Mouse (Mus musculus): ENCODE data around the gene Hhipl1. TPM values are rescaled to one million over a fixed set of nuclear protein-coding genes. Genes with fewer than 3 reads are reported as not detected.

The Hhipl1 gene
- polyA plus RNA-seq, 1 experiment, result 0.54 TPM

DNA sequence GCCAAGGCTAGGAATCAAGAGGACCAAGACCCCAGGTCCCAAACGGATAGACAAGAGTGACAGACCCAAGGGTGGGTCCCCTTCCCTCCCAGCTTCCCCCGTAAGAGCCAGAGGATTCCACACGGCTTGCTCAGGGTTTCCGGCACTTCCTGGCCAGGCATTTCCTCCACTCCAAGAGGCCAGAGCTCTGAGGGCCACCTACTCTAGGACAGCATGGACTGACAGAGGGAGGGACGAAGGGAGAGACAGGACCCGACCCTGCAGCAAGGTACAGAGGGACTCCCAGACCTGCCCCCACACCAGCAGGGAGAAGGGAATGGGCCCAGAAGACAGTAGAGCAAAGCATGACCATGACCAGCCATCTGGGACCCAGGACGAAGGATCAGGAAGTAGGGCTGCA is 38.4 kb upstream of the Hhipl1 start:
- H3K27me3 ChIP-seq (ENCODE audit: control insufficient read depth, insufficient read depth, low read length), result no peaks in the 10 kb centered on the region
- no peaks in the 10 kb centered on the region for H3K36me3 ChIP-seq (ENCODE audit: control insufficient read depth, insufficient read depth, low read length)
- 92% methylated on average over 7 of the region's 7 CpGs for WGBS
- DNase-seq, result no peak
- H3K27ac ChIP-seq (ENCODE audit: control insufficient read depth, insufficient read depth, low read length), result no peak overlapping the region
- no peak overlapping the region for H3K4me3 ChIP-seq (ENCODE audit: control insufficient read depth, insufficient read depth, low read length)
- H3K4me1 ChIP-seq (replicated peaks; ENCODE audit: control insufficient read depth, insufficient read depth, low read length), result peaks cover 14% of the 10 kb centered on the region
- TF ChIP-seq POLR2A (IDR thresholded peaks at IDR 0.05; ENCODE audit: control insufficient read depth, extremely low read depth, insufficient read depth, low read length, poor library complexity), result no peak
- no peak for TF ChIP-seq CTCF (IDR thresholded peaks at IDR 0.05; ENCODE audit: borderline replicate concordance, control insufficient read depth, extremely low read depth, insufficient read depth, low read length, poor library complexity)

DNA sequence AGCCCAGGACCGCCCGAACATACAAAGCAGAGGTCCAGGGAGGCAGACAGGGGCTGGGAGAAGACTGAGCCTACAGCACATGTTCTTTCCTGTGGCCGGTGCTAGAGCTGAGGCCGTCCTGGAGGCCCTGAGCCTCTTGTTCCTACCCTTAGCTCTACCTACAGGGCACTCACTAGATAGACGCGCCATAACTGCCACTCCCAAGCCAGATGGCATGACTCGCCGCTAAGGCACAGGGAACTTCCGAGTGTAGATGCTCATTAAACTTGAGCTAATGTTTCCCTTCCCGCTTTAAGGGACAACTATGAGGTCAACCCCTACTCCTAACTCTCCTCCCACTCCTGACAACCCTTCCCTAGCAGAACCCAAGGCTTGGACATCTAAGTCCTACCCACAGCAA is 37.1 kb upstream of the Hhipl1 start:
- DNase-seq, result no peak
- H3K27me3 ChIP-seq (ENCODE audit: control insufficient read depth, insufficient read depth, low read length), result no peaks in the 10 kb centered on the region
- 95% methylated on average over 10 of the region's 10 CpGs for whole genome bisulfite sequencing
- H3K27ac ChIP-seq (ENCODE audit: control insufficient read depth, insufficient read depth, low read length), result no peak overlapping the region
- no peak overlapping the region for H3K4me3 ChIP-seq (ENCODE audit: control insufficient read depth, insufficient read depth, low read length)
- H3K36me3 ChIP-seq (ENCODE audit: control insufficient read depth, insufficient read depth, low read length), result no peaks in the 10 kb centered on the region
- H3K4me1 ChIP-seq (replicated peaks; ENCODE audit: control insufficient read depth, insufficient read depth, low read length), result peaks cover 28% of the 10 kb centered on the region
- TF ChIP-seq POLR2A (IDR thresholded peaks at IDR 0.05; ENCODE audit: control insufficient read depth, extremely low read depth, insufficient read depth, low read length, poor library complexity) (no peak), CTCF (IDR thresholded peaks at IDR 0.05; ENCODE audit: borderline replicate concordance, control insufficient read depth, extremely low read depth, insufficient read depth, low read length, poor library complexity) (no peak)

DNA sequence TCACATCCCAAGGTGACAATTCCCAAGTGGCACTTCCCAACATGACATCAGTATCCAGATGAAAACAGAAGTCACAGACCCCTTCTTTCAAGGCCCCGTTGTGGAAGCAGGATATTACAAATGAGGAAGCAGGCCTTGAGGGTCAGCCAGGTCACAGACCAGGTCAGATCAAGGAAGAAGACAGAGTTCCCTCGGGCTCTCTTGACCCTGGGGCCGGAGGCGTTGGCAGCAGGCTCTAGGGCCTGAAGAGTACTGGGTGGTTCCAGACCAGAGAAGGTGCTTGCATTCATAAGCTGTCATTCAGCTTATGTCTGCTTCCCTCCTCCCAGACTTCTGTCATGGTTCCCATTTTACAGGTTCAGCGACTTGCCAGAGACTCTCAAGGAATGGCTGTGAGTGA is 36.4 kb upstream of the Hhipl1 start:
- Histone ChIP-seq H3K27me3 (ENCODE audit: control insufficient read depth, insufficient read depth, low read length) (no peaks in the 10 kb centered on the region), H3K27ac (ENCODE audit: control insufficient read depth, insufficient read depth, low read length) (no peak overlapping the region), H3K36me3 (ENCODE audit: control insufficient read depth, insufficient read depth, low read length) (no peaks in the 10 kb centered on the region), H3K4me1 (replicated peaks; ENCODE audit: control insufficient read depth, insufficient read depth, low read length) (peaks cover 28% of the 10 kb centered on the region), H3K4me3 (ENCODE audit: control insufficient read depth, insufficient read depth, low read length) (no peak overlapping the region)
- WGBS, result 86% methylated on average over 5 of the region's 5 CpGs
- no peak for DNase-seq
- TF ChIP-seq CTCF (IDR thresholded peaks at IDR 0.05; ENCODE audit: borderline replicate concordance, control insufficient read depth, extremely low read depth, insufficient read depth, low read length, poor library complexity), result no peak
- TF ChIP-seq POLR2A (IDR thresholded peaks at IDR 0.05; ENCODE audit: control insufficient read depth, extremely low read depth, insufficient read depth, low read length, poor library complexity), result no peak

DNA sequence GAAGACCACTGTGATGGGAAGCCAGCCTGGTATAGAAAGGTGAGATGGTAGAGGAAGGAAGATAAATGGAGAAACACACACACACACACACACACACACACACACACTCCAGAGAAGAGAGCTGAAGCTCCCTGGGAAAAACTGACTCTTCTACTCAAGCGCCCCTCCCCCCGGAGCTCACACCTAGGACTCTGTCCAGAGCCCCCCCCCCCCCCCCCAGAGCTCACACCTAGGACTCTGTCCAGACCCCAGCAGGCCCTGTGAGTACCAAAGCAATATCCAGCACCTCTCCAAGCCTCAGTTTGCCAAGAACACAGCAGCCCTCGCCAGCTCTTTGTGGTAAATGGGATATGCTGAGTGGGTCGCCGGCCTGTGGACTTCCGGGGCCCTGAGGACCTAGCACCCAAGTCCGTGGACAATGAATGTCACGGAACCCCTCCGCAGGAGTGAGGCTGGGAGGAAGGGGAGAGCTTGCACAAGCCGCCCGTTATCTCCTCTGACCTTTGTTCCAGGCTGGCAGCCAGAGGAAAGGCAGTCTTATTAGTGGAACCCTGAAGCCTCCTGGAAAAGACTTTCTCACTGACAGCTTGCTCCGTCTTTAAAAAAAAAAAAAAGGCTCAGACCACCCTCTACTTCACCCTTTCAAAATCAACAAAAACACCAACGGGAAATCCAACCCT is 35.7 kb upstream of the Hhipl1 start:
- Histone ChIP-seq H3K27ac (ENCODE audit: control insufficient read depth, insufficient read depth, low read length) (no peak overlapping the region), H3K36me3 (ENCODE audit: control insufficient read depth, insufficient read depth, low read length) (no peaks in the 10 kb centered on the region), H3K4me3 (ENCODE audit: control insufficient read depth, insufficient read depth, low read length) (no peak overlapping the region), H3K4me1 (replicated peaks; ENCODE audit: control insufficient read depth, insufficient read depth, low read length) (peaks cover 26% of the 10 kb centered on the region), H3K27me3 (ENCODE audit: control insufficient read depth, insufficient read depth, low read length) (no peaks in the 10 kb centered on the region)
- WGBS, result 96% methylated on average over 13 of the region's 13 CpGs
- TF ChIP-seq POLR2A (IDR thresholded peaks at IDR 0.05; ENCODE audit: control insufficient read depth, extremely low read depth, insufficient read depth, low read length, poor library complexity) (no peak), CTCF (IDR thresholded peaks at IDR 0.05; ENCODE audit: borderline replicate concordance, control insufficient read depth, extremely low read depth, insufficient read depth, low read length, poor library complexity) (no peak)
- no peak for DNase-seq

DNA sequence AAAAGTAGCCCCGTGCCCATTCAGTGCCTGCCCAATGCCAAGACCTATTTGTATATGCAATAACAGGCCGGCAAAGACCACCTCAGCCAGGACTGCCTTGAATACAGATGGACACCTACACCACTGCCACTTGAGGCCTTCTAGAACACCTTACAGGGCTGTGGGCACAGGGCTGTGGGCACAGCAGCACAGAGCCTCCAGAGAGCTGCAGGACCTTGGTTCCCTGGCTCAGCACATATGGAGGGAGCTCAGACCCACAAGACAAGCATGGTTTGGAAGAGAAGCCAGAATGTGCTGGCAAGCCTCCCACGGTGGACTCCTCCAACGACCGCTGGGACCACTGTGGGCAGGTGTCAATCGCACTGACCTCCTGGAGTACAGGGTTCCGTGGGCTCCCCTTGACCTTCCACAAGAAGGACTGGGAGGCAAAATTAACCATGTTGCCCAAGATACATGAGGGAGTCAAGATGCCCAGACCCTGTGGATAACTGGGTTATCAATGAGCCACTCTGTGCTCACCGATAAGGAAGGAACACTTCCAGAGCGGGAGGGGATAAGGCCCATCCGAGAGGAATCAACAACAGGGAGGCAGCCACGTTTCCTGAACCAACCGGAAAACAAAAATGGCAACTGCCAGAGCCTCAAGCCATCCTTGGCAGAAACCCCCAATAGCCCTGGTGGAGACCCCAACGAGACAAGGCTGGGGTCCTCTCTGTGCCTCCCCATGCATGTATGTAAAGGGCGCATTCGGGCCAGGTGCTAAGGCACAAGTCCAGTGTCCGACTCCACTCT is 34.5 kb upstream of the Hhipl1 start:
- TF ChIP-seq POLR2A (IDR thresholded peaks at IDR 0.05; ENCODE audit: control insufficient read depth, extremely low read depth, insufficient read depth, low read length, poor library complexity) (no peak), CTCF (IDR thresholded peaks at IDR 0.05; ENCODE audit: borderline replicate concordance, control insufficient read depth, extremely low read depth, insufficient read depth, low read length, poor library complexity) (no peak)
- Histone ChIP-seq H3K4me3 (ENCODE audit: control insufficient read depth, insufficient read depth, low read length) (no peak overlapping the region), H3K27ac (ENCODE audit: control insufficient read depth, insufficient read depth, low read length) (no peak overlapping the region), H3K27me3 (ENCODE audit: control insufficient read depth, insufficient read depth, low read length) (no peaks in the 10 kb centered on the region), H3K36me3 (ENCODE audit: control insufficient read depth, insufficient read depth, low read length) (no peaks in the 10 kb centered on the region), H3K4me1 (replicated peaks; ENCODE audit: control insufficient read depth, insufficient read depth, low read length) (peaks cover 26% of the 10 kb centered on the region)
- WGBS, result 97% methylated on average over 16 of the region's 16 CpGs
- DNase-seq, result no peak

DNA sequence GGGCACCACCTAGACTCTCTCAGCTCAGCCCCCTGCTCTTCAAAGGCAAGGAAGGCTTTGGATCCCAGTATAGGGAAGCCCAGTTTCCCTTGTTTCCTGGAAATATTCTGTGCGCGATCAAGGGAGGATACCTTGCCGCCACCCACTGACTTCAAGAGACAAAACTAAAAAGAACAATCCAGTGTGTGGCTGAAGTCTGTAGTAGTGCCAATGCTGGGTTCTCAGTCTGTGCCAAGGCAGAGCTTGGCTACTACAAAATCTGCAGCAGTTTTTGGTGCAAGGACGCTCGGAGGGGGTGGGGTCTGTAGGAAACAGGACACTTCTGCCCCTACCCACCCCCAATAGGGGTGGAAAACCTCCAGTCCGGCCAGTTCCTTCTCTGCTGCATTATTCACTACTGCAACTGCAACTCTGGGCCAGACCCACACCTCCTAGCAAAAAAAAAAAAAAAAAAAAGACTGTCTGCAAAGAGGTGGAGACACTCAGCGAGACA is 33.9 kb upstream of the Hhipl1 start:
- peaks cover 30% of the 10 kb centered on the region for H3K4me1 ChIP-seq (replicated peaks; ENCODE audit: control insufficient read depth, insufficient read depth, low read length)
- WGBS, result 89% methylated on average over 7 of the region's 7 CpGs

More for the DNA sequence above, 33.9 kb upstream of the Hhipl1 start:
- no peak for TF ChIP-seq CTCF (IDR thresholded peaks at IDR 0.05; ENCODE audit: borderline replicate concordance, control insufficient read depth, extremely low read depth, insufficient read depth, low read length, poor library complexity)
- no peak for TF ChIP-seq POLR2A (IDR thresholded peaks at IDR 0.05; ENCODE audit: control insufficient read depth, extremely low read depth, insufficient read depth, low read length, poor library complexity)
- Histone ChIP-seq H3K36me3 (ENCODE audit: control insufficient read depth, insufficient read depth, low read length) (no peaks in the 10 kb centered on the region), H3K27ac (ENCODE audit: control insufficient read depth, insufficient read depth, low read length) (no peak overlapping the region), H3K27me3 (ENCODE audit: control insufficient read depth, insufficient read depth, low read length) (no peaks in the 10 kb centered on the region), H3K4me3 (ENCODE audit: control insufficient read depth, insufficient read depth, low read length) (no peak overlapping the region)
- no peak for DNase-seq

Data from thymus, adult 2 months (tissue).